Mouse (Mus musculus) lung, embryonic 14.5 days (tissue): ENCODE results near the gene Itgb3. TPM values are rescaled to one million over a fixed set of nuclear protein-coding genes. Genes with fewer than 3 reads are reported as not detected.
A peak's percentile ranks its signal among the peaks of the same experiment; 100 is the strongest.

Experiments used
- ATAC-seq: fragments of 200-750 bp; cut with Nextera tagmentation; 2 replicates; pipeline ENCODE4 v1.8.0; 2017; ENCODE audit warnings: mild to moderate bottlenecking, moderate TSS enrichment, moderate library complexity; ENCODE audit not compliant: insufficient read depth
- DNase-seq: peaks from one replicate; pipeline ENCODE4 v3.0.0-alpha.2; 2015
- H3K27ac ChIP-seq: fragments of 300-500 bp; sonication (generic); 2 replicates; pipeline ENCODE4 v1.5.1; 2014; ENCODE audit warnings: low read depth, mild to moderate bottlenecking, moderate library complexity
- H3K27me3 ChIP-seq: fragments of 300-500 bp; sonication (generic); 2 replicates; pipeline ENCODE4 v1.6.1; 2014; ENCODE audit warnings: low read length, control low read depth; ENCODE audit not compliant: insufficient read depth
- H3K36me3 ChIP-seq: fragments of 300-500 bp; sonication (generic); 2 replicates; pipeline ENCODE4 v1.6.1; 2014; ENCODE audit warnings: control low read depth; ENCODE audit not compliant: insufficient read depth
- H3K4me1 ChIP-seq: fragments of 300-500 bp; sonication (generic); 2 replicates; pipeline ENCODE4 v1.6.1; 2014; ENCODE audit warnings: antibody characterized with exemption, control low read depth; ENCODE audit not compliant: insufficient read depth
- H3K4me2 ChIP-seq: fragments of 300-500 bp; sonication (generic); 2 replicates; pipeline ENCODE4 v1.6.1; 2014; ENCODE audit warnings: mild to moderate bottlenecking
- H3K4me3 ChIP-seq: fragments of 300-500 bp; sonication (generic); 2 replicates; pipeline ENCODE4 v1.5.1; 2014; ENCODE audit warnings: low read depth, low read length
- H3K9ac ChIP-seq: fragments of 300-500 bp; sonication (generic); 2 replicates; pipeline ENCODE4 v1.6.1; 2014
- H3K9me3 ChIP-seq: fragments of 300-500 bp; sonication (generic); 2 replicates; pipeline ENCODE4 v1.6.1; 2016; ENCODE audit warnings: low read depth, low read length, control low read depth
- CTCF ChIP-seq: IDR thresholded peaks from 2 replicates; pipeline ENCODE4 v1.5.1; 2016; ENCODE audit warnings: antibody characterized with exemption, low read depth
- WGBS: fragments of 180-500 bp; shearing (Covaris S2); extraction: QIAGEN DNeasy Blood & Tissue Kit; methylation state at CpG from one replicate; pipeline ENCODE4 v1.1.7; 2014; 5-methylcytosine and 5-hydroxymethylcytosine counted together
- polyA plus RNA-seq: library from polyadenylated mRNA; unstranded; fragments of >200 nt; fragmentation: Nextera tagmentation; extraction: Ambion mirVana; gene quantifications from 2 replicates; pipeline ENCODE4 v1.2.1, GENCODE M21; 2014

Gene Itgb3
- polyA plus RNA-seq, 1 experiment from 2014 or later, result 2.1 TPM

DNA sequence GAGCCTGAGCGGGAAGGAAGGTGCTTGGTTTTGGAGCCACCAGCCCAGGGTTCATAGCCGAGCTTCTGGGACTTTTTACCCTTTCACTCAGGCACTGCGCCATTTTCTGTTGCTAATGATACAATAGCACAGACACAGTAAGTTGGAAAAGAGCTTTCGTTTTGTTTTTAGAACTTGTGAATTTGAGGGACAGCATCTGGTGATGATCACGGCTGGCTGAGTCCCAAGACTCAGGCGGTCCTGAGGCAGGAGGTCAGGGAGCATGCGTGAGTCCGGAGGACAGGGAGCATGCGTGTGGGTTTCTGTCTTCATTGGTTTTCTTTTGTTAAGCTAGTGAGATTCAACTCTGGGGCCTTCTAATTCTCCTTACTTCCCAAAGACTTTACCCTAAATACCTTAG, 31.8 kb downstream of the Itgb3 start:
- Histone ChIP-seq H3K27ac (no peak overlapping the region), H3K4me3 (no peak overlapping the region), H3K9me3 (no peaks in the 10 kb centered on the region), H3K9ac (no peak overlapping the region), H3K4me2 (no peak overlapping the region), H3K4me1 (no peaks in the 10 kb centered on the region), H3K27me3 (no peaks in the 10 kb centered on the region), H3K36me3 (no peaks in the 10 kb centered on the region)
- peak; percentile 54 for DNase-seq
- WGBS, result 65% methylated on average over 9 of the region's 9 CpGs
- TF ChIP-seq CTCF, result no peak
- no peak for ATAC-seq

DNA sequence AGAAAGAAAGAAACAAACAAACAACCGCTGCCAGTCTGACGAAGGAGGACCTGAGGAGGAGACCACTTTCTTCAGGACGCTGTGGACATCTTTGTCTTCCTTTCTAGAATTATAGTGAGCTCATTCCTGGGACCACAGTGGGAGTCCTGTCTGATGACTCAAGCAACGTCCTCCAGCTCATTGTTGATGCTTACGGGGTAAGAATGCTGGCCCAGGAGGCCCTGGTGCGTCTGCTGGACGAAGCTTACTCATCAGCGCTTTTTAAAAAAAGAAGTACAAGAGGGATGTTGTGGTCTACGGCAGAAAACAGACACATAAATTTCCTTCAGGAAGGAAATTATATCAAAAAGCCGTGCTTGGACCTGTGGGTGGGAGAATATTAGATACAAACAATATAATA, 33.1 kb downstream of the Itgb3 start:
- Histone ChIP-seq H3K4me1 (no peaks in the 10 kb centered on the region), H3K9ac (no peak overlapping the region), H3K9me3 (no peaks in the 10 kb centered on the region), H3K4me2 (no peak overlapping the region), H3K27me3 (no peaks in the 10 kb centered on the region), H3K36me3 (no peaks in the 10 kb centered on the region), H3K27ac (no peak overlapping the region), H3K4me3 (no peak overlapping the region)
- ATAC-seq (no peak), DNase-seq (no peak)
- WGBS, result 76% methylated on average over 10 of the region's 10 CpGs
- TF ChIP-seq CTCF, result no peak

DNA sequence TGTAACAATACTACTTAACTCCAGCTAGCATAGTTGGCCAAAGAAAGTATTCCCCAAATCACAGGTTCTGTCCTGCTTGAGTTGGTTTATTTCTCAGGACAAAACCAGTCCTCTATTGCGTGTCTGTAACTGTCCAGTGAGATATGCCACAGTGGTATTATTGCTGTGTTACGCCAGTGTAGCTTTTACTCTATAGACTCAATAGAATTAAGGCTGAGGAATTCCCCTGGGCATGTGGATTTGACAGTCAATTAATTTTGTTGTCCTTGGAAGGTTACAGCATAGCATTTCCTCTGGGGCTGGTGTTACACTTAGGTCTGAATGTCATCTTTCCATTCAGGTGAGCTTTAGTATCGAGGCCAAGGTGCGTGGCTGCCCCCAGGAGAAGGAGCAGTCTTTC, 35.4 kb downstream of the Itgb3 start:
- DNase-seq (no peak), ATAC-seq (no peak)
- TF ChIP-seq CTCF, result no peak
- Histone ChIP-seq H3K9me3 (no peaks in the 10 kb centered on the region), H3K27me3 (no peaks in the 10 kb centered on the region), H3K4me3 (no peak overlapping the region), H3K4me1 (no peaks in the 10 kb centered on the region), H3K4me2 (no peak overlapping the region), H3K27ac (no peak overlapping the region), H3K9ac (no peak overlapping the region), H3K36me3 (no peaks in the 10 kb centered on the region)
- WGBS, result 72% methylated on average over 4 of the region's 4 CpGs

DNA sequence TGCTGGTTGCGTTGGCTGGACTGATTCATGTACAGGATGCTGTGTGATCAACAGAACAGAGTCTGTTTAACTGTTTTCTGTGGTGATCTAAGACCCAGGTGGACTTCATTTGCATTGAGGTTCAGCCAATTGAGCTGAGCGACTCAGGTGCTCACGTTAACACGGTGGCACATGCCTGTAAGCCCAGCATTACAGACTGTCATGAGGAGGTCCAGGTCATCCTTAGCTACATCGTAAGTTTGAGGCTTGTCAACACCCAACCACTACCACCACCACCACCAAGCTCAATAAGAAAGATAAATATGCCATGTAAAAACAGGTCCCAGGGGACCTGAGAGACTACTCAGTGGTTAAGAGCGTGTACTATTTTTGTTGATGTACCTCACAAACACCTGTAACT, 37.6 kb downstream of the Itgb3 start:
- no peaks in the 10 kb centered on the region for H3K9me3 ChIP-seq
- no peak overlapping the region for H3K4me3 ChIP-seq
- H3K36me3 ChIP-seq, result no peaks in the 10 kb centered on the region
- DNase-seq (no peak), ATAC-seq (no peak)
- H3K4me1 ChIP-seq, result no peaks in the 10 kb centered on the region
- H3K27me3 ChIP-seq, result no peaks in the 10 kb centered on the region
- no peak overlapping the region for H3K27ac ChIP-seq
- WGBS, result 87% methylated on average over 6 of the region's 6 CpGs
- no peak overlapping the region for H3K9ac ChIP-seq
- TF ChIP-seq CTCF, result no peak
- no peak overlapping the region for H3K4me2 ChIP-seq

DNA sequence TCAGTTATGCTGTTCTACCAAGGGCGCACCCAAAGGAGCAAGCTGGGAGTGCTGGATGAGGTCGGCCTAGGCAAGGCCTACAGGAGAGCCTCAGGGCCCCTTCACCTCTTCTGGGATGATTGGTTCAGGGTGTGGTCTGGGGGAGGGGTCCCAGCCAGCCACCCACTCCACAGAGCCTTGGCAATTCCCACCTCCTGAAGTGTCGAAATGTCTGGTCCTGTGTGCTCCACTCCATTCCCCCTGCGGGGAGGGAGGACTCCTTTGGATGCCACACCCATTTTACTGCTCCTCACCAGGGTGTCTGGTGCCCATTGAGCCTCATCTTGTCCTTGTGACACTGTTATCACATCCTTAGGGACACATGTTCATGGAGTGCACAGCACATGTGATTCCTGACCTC, 38.4 kb downstream of the Itgb3 start:
- Histone ChIP-seq H3K27ac (no peak overlapping the region), H3K4me1 (no peaks in the 10 kb centered on the region), H3K9me3 (no peaks in the 10 kb centered on the region), H3K27me3 (no peaks in the 10 kb centered on the region), H3K9ac (no peak overlapping the region), H3K4me2 (no peak overlapping the region), H3K4me3 (no peak overlapping the region), H3K36me3 (no peaks in the 10 kb centered on the region)
- DNase-seq, result no peak
- ATAC-seq, result 0 out of 2 replicates have a peak, but pooled peaks have one; percentile 8
- WGBS, result 71% methylated on average over 4 of the region's 4 CpGs
- no peak for TF ChIP-seq CTCF

DNA sequence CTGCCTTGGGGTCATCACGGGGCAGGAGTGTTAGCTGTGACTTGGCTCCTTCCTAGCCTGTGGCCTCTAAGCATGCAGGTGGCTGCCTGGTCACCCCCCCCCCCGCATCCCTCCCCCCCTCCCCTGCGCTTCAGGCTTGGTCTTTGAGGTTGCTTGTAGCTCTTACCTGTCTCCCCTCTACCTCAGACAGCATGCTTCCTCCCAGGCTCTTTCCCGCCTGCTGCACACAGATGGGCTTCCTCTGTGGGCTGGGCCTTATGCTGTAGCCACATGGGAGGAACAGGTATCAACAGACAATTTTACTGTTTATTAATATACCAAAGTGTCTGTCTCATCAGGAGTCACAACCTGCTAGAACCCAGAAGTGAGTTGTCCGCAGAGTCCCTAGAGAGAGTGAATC, 38.8 kb downstream of the Itgb3 start:
- no peak overlapping the region for H3K4me3 ChIP-seq
- H3K36me3 ChIP-seq, result no peaks in the 10 kb centered on the region
- ATAC-seq, result 0 out of 2 replicates have a peak, but pooled peaks have one; percentile 8
- H3K9ac ChIP-seq, result no peak overlapping the region
- no peak overlapping the region for H3K27ac ChIP-seq
- no peaks in the 10 kb centered on the region for H3K9me3 ChIP-seq
- no peak overlapping the region for H3K4me2 ChIP-seq
- TF ChIP-seq CTCF, result no peak
- no peaks in the 10 kb centered on the region for H3K27me3 ChIP-seq
- DNase-seq, result no peak
- WGBS, result 81% methylated on average over 5 of the region's 5 CpGs
- H3K4me1 ChIP-seq, result no peaks in the 10 kb centered on the region

DNA sequence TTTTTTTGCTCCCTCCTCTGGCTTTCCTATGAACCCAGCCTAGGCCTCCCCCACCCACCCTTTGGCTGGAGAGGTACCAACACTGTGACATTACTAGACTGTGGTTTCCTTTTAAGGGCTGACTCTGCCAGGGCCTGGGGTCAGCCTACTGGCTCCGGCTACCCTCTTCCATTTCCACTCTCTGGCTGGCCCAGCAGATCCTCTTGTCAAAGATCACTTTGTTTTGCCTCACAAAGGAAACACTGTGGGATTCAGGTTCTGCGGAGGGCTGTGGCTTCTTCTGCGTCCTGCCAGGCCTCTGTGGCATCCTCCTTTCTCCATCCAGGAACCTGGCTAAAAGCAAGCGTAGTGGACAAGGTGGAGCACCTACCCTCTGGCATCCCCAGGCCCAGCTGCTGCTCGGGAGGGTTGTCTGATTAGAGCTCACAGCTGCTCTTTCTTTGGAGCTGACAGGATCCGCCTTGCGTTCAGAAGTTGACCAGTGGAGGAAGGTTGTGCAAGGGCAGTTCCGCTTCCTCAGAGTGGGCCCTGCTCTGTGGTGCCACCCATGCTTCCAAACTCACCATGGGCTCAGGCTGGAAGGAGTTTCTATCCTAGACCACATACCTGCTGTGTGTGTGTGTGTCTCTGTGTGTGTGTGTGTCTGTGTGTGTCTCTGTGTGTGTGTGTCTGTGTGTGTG, 39.5 kb downstream of the Itgb3 start:
- Histone ChIP-seq H3K4me3 (no peak overlapping the region), H3K4me1 (no peaks in the 10 kb centered on the region), H3K9me3 (no peaks in the 10 kb centered on the region), H3K27ac (no peak overlapping the region), H3K36me3 (no peaks in the 10 kb centered on the region), H3K4me2 (no peak overlapping the region), H3K9ac (no peak overlapping the region), H3K27me3 (no peaks in the 10 kb centered on the region)
- 57% methylated on average over 8 of the region's 8 CpGs for WGBS
- ATAC-seq, result no peak
- peak; percentile 7 for DNase-seq
- no peak for TF ChIP-seq CTCF
